ENCODE assay signal across 8 mouse cellular contexts in the genomic region with DNA sequence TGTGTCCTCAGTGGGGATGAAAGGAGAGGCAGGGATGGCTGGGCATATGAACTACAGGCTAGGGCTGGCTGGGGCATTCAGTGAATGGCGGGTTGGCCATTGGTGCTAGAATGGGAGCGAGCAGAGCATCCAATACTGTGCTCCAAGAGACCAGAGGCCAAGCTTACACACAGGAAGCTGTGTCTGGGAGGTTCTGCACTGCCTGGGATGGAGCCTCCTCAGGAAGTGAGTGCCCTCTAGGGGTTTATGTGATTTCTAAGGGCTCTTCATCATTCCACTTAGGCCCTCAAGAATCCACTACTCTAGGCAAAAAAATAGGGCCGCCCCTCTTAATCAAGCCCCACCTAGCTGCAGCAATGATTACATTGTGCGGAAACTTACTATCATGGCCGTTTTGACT.
DNase-seq lines count a peak whose midpoint lies in the region; ATAC-seq and TF ChIP-seq lines count a peak whose summit lies in the region.

No protein-coding gene starts in this region.

- DNase-seq in adrenal gland, postnatal 14 days: peak; percentile 17
- DNase-seq in adrenal gland, adult 2 months: no peak
- DNase-seq in midbrain, embryonic 11.5 days (ENCODE audit: low spot score, missing footprints): no peak
- no peak for DNase-seq in midbrain, embryonic 10.5 days (ENCODE audit: low spot score)
- peak; percentile 70 for DNase-seq in kidney, postnatal 0 days (ENCODE audit: low spot score)
- DNase-seq in urinary bladder, postnatal 36 days (ENCODE audit: low spot score in 2 of 2): no peak
- DNase-seq in gastrocnemius, adult 18-20 months (ENCODE audit: low spot score): no peak

- no peaks in the 10 kb centered on the region for H3K36me3 ChIP-seq in midbrain, embryonic 11.5 days (ENCODE audit: control insufficient read depth, insufficient read depth, low read length)
- H3K36me3 ChIP-seq in midbrain, embryonic 10.5 days: peaks cover 21% of the 10 kb centered on the region
- H3K36me3 ChIP-seq in kidney, postnatal 0 days (ENCODE audit: insufficient read depth, low read length): peaks cover 4% of the 10 kb centered on the region
- peaks cover 4% of the 10 kb centered on the region; the same call in 1 of the 2 replicates for H3K36me3 ChIP-seq in small intestine, adult 2 months (ENCODE audit: control insufficient read depth, insufficient read depth, low read length)

- H3K9ac ChIP-seq in midbrain, embryonic 11.5 days (ENCODE audit: low read length): no peak overlapping the region
- no peak overlapping the region for H3K9ac ChIP-seq in kidney, postnatal 0 days (ENCODE audit: low read depth, low read length)

- no peaks in the 10 kb centered on the region for H3K27me3 ChIP-seq in midbrain, embryonic 11.5 days (ENCODE audit: control insufficient read depth, insufficient read depth, low read length)
- H3K27me3 ChIP-seq in midbrain, embryonic 10.5 days (ENCODE audit: low read depth, poor library complexity, severe bottlenecking): no peaks in the 10 kb centered on the region
- H3K27me3 ChIP-seq in kidney, postnatal 0 days (ENCODE audit: insufficient read depth, low read length): no peaks in the 10 kb centered on the region
- H3K27me3 ChIP-seq in small intestine, adult 2 months (ENCODE audit: control insufficient read depth, insufficient read depth, low read length): no peaks in the 10 kb centered on the region

- no peak overlapping the region for H3K4me3 ChIP-seq in midbrain, embryonic 11.5 days (ENCODE audit: low read depth, low read length)
- H3K4me3 ChIP-seq in midbrain, embryonic 10.5 days: no peak overlapping the region
- no peak overlapping the region for H3K4me3 ChIP-seq in kidney, postnatal 0 days (replicated peaks; ENCODE audit: low read depth, low read length)
- H3K4me3 ChIP-seq in small intestine, adult 2 months (ENCODE audit: low read depth, low read length): no peak overlapping the region

- peak; percentile 43; the same call in 1 of the 2 replicates for ATAC-seq in midbrain, embryonic 11.5 days (ENCODE audit: low FRiP score)
- peak; percentile 41; the same call in 1 of the 2 replicates for ATAC-seq in kidney, postnatal 0 days (replicated peaks; ENCODE audit: low FRiP score, low read depth)

- H3K9me3 ChIP-seq in midbrain, embryonic 11.5 days (ENCODE audit: control insufficient read depth, low read length): no peaks in the 10 kb centered on the region
- no peaks in the 10 kb centered on the region for H3K9me3 ChIP-seq in midbrain, embryonic 10.5 days (replicated peaks)
- no peaks in the 10 kb centered on the region for H3K9me3 ChIP-seq in kidney, postnatal 0 days (replicated peaks; ENCODE audit: low read length)

- 84% methylated on average over 5 of the region's 5 CpGs for WGBS in midbrain, embryonic 11.5 days
- 84% methylated on average over 5 of the region's 5 CpGs for WGBS in midbrain, embryonic 10.5 days
- 76% methylated on average over 5 of the region's 5 CpGs for WGBS in kidney, postnatal 0 days
- WGBS in small intestine, adult 2 months: 73% methylated on average over 5 of the region's 5 CpGs

- no peaks in the 10 kb centered on the region for H3K4me1 ChIP-seq in midbrain, embryonic 11.5 days (ENCODE audit: control insufficient read depth, insufficient read depth, low read length)
- H3K4me1 ChIP-seq in midbrain, embryonic 10.5 days: peaks cover 9% of the 10 kb centered on the region
- H3K4me1 ChIP-seq in kidney, postnatal 0 days (replicated peaks; ENCODE audit: insufficient read depth, low read length): no peaks in the 10 kb centered on the region
- no peaks in the 10 kb centered on the region for H3K4me1 ChIP-seq in small intestine, adult 2 months (ENCODE audit: control insufficient read depth, insufficient read depth, insufficient read length, low read length)

- TF ChIP-seq CTCF in kidney, postnatal 0 days (IDR thresholded peaks at IDR 0.05; ENCODE audit: low read depth): peak; percentile 62
- TF ChIP-seq CTCF in small intestine, adult 2 months (IDR thresholded peaks at IDR 0.05; ENCODE audit: extremely low read depth, insufficient read length, insufficient replicate concordance, low read depth, low read length): peak; percentile 34; the same call in 1 of the 2 replicates

- no peak overlapping the region for H3K4me2 ChIP-seq in midbrain, embryonic 11.5 days
- no peak overlapping the region for H3K4me2 ChIP-seq in kidney, postnatal 0 days (ENCODE audit: low read length)

- no peak overlapping the region for H3K27ac ChIP-seq in midbrain, embryonic 11.5 days (ENCODE audit: low read depth, low read length)
- H3K27ac ChIP-seq in midbrain, embryonic 10.5 days (replicated peaks): no peak overlapping the region
- no peak overlapping the region for H3K27ac ChIP-seq in kidney, postnatal 0 days
- H3K27ac ChIP-seq in small intestine, adult 2 months (ENCODE audit: insufficient read depth, low read depth, low read length): no peak overlapping the region

- no peak for TF ChIP-seq POLR2A in small intestine, adult 2 months (IDR thresholded peaks at IDR 0.05; ENCODE audit: low read depth, low read length)

Comparison
In these comparisons a context has a peak if more than half of its experiments do, and no peak if none do; other contexts are left out.
1. DNase-seq: peak in adrenal gland, postnatal 14 days (single experiment) and kidney, postnatal 0 days (single experiment); none in adrenal gland, adult 2 months (single experiment), midbrain, embryonic 11.5 days (single experiment), midbrain, embryonic 10.5 days (single experiment), urinary bladder, postnatal 36 days (0 of 2) and gastrocnemius, adult 18-20 months (single experiment).